Mouse (Mus musculus): ENCODE results near the gene Ddx49. TPM values are rescaled to one million over a fixed set of nuclear protein-coding genes. Genes with fewer than 3 reads are reported as not detected.

Ddx49 gene
- polyA plus RNA-seq (2015; fragmentation: Nextera tagmentation; extraction: Ambion mirVana), result 46.0 and 48.0 TPM in 2 replicates

DNA sequence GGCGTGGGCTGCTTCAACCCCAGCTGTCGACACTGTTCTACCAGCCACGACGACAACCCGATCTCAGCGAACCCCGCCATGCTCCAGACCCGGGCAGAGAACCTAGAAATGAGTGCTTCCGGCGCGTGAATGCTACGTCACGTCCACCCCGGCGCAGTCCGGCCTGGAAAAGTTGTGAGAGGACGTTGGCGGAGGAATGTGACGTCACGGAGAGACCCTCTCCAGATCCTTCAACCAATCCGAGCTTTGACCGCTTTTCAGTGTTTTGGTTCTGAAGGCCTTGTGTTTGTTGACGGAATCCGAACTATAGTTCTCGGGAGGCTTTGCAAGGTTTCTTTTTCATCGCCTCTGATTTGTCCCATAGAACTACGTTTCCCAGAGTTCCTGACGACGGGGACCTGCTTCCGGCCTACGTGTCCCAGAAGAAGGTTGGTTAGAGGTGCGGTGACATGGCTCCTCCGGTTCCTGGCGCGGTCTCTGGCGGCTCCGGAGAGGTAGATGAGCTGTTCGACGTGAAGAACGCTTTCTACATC lies at the start of gene Ddx49, which contains the start of gene Cope:
TSS of gene Ddx49 (minus strand) at position 132 of the 533 bp plus-strand sequence.
TSS of gene Cope (plus strand) at position 161 of the 533 bp plus-strand sequence.
- H3K9ac ChIP-seq, result peak within 1 kb of the TSS; percentile 87
- under 1% methylated on average over 40 of the region's 40 CpGs for WGBS
- ATAC-seq (ENCODE audit: borderline replicate concordance, extremely low read depth, low FRiP score, low TSS enrichment), result peak; percentile 81
- peak within 1 kb of the TSS; percentile 85 for H3K4me2 ChIP-seq
- H3K4me3 ChIP-seq, result peak within 1 kb of the TSS; percentile 98
- H3K36me3 ChIP-seq, result peaks cover 47% of the 10 kb centered on the region
- peak within 1 kb of the TSS; percentile 76 for H3K27ac ChIP-seq
- no peaks in the 10 kb centered on the region for H3K27me3 ChIP-seq
- peaks cover 20% of the 10 kb centered on the region for H3K4me1 ChIP-seq
- H3K9me3 ChIP-seq, result no peaks in the 10 kb centered on the region

DNA sequence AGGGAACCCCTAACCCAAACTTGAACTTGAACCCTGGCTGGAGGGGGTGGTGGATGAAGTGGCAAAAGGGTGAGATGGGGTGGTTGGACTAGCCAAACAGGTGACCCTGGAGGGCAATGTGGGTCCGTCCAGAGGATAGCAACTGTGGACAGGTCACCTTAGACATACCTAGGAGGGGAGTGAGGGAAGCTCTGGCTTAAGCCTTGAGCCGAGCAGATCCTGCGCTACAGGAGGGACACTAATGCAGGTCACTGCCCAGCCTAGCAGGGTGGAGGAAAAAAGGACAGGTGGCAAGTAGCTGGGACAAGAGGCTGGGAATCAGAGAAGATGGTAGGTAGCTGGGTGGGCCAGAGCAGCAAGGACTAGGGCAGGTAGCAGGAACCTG lies 49.7 kb upstream of the Ddx49 start:
- H3K36me3 ChIP-seq, result peaks cover 14% of the 10 kb centered on the region
- H3K4me3 ChIP-seq, result peak overlapping the region; percentile 89
- peaks cover 48% of the 10 kb centered on the region for H3K4me1 ChIP-seq
- H3K4me2 ChIP-seq, result peak overlapping the region; percentile 95
- peak overlapping the region; percentile 97 for H3K9ac ChIP-seq
- no peaks in the 10 kb centered on the region for H3K27me3 ChIP-seq
- WGBS, result 10% methylated on average over 3 of the region's 3 CpGs
- ATAC-seq (ENCODE audit: borderline replicate concordance, extremely low read depth, low FRiP score, low TSS enrichment), result no peak
- no peaks in the 10 kb centered on the region for H3K9me3 ChIP-seq
- H3K27ac ChIP-seq, result peak overlapping the region; percentile 94; the same call in 1 of the 2 replicates

DNA sequence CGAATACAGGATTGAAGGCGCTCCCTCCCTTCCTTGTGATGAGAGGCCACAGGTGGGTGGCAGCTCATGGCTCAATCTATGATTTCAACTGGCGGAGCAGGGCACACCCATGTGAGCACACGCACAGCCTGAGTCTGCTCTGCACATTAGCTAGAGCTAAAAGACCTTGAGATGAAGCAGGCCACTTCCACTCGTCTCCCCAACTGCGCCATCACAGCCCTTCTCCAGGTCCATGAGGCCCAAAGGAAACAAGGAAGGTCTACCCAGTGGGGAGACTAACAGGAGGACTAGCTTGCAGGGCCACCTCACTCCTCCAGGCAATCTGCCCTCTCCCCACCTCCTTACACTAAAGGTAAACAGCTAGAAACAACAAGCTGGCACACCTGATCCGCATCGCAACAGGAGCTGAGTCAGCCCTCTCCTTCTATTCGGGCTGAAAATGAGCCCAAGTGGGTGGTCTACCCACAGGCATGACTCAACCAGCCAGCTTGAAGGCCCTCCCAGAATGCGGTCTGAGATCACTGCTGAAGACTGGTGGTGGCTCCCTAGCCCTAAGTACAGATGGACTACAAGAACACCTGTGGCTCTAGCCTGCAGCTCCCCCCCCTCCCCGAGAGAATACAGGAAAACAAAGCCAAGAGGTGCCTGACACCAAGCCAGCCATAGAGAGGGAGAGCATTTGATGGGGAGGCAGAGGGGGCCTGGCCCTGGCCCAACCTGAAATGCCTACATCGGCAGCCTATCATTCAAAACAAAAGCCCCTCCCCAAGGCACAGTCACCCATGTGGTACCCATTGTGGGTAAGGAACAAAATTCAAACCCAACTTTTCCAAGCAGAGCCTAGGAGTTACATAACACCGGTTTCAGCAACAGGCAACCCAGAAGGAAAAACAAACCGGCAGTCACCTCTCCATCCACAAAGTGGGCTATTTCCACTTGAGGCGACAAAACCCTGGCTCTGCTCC lies 49.0 kb upstream of the Ddx49 start:
- H3K4me1 ChIP-seq, result peaks cover 48% of the 10 kb centered on the region
- peak overlapping the region; percentile 89 for H3K4me3 ChIP-seq
- peaks cover 19% of the 10 kb centered on the region for H3K36me3 ChIP-seq
- no peaks in the 10 kb centered on the region for H3K27me3 ChIP-seq
- peak overlapping the region; percentile 97 for H3K9ac ChIP-seq
- 40% methylated on average over 15 of the region's 15 CpGs for WGBS
- peak overlapping the region; percentile 95 for H3K4me2 ChIP-seq
- no peaks in the 10 kb centered on the region for H3K9me3 ChIP-seq
- no peak for ATAC-seq (ENCODE audit: borderline replicate concordance, extremely low read depth, low FRiP score, low TSS enrichment)
- H3K27ac ChIP-seq, result peak overlapping the region; percentile 21; the same call in 1 of the 2 replicates

DNA sequence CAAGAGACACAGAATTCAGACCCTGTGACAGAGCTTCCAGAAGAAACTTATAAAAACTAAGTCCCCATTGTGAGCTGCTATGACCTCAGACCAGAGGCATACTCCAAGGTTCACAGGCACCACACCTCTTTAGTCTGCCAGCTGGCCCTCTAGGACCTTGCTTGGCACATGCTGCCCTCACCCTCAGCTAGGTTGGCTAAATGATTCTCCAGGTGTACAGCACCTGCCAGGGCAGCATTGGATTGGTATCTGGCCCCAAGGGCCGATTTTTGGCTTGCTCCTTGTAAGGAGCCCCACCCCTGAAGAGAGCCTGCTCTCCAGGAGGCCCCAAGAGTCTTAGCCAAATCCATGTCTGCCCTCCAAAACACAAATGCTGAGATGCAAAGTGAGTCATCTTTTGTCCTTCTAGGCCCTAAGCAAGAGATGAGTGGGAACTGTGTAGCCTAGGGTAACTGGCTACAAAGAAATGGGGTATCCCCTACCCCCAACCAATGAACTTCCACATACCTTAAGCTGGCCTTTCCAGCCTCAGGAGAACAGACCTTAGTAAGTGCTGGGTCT lies 45.7 kb upstream of the Ddx49 start:
- 59% methylated on average over 1 of the region's 1 CpGs for WGBS
- H3K36me3 ChIP-seq, result peaks cover 34% of the 10 kb centered on the region

DNA sequence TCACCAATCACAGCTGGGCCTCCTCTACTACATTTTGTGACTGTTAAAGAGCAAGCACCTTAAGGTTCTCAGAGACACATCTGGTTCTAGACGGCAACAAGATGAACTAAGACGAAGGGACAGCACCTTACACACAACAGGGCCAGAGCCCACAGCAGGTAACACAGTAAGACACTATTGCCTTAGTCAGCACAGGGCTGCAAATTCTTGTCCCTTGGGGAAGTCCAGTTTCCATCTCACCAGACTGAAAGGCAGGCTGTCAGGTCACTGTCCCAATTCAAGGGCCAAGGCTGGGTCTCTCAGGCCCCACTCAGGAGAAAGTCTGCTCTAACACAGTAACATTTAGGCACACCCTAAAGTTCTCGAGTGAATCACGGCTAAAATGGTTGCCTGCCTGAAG lies 45.2 kb upstream of the Ddx49 start:
- Histone ChIP-seq H3K27ac (no peak overlapping the region), H3K4me3 (no peak overlapping the region), H3K27me3 (no peaks in the 10 kb centered on the region), H3K4me2 (no peak overlapping the region), H3K9me3 (no peaks in the 10 kb centered on the region), H3K4me1 (peaks cover 38% of the 10 kb centered on the region), H3K36me3 (peaks cover 39% of the 10 kb centered on the region), H3K9ac (no peak overlapping the region)
- WGBS, result 74% methylated on average over 4 of the region's 4 CpGs
- ATAC-seq (ENCODE audit: borderline replicate concordance, extremely low read depth, low FRiP score, low TSS enrichment), result no peak

More for the DNA sequence above, 45.7 kb upstream of the Ddx49 start:
- Histone ChIP-seq H3K4me3 (no peak overlapping the region), H3K9ac (no peak overlapping the region), H3K9me3 (no peaks in the 10 kb centered on the region), H3K4me1 (peaks cover 38% of the 10 kb centered on the region), H3K4me2 (no peak overlapping the region), H3K27ac (no peak overlapping the region), H3K27me3 (no peaks in the 10 kb centered on the region)
- no peak for ATAC-seq (ENCODE audit: borderline replicate concordance, extremely low read depth, low FRiP score, low TSS enrichment)

DNA sequence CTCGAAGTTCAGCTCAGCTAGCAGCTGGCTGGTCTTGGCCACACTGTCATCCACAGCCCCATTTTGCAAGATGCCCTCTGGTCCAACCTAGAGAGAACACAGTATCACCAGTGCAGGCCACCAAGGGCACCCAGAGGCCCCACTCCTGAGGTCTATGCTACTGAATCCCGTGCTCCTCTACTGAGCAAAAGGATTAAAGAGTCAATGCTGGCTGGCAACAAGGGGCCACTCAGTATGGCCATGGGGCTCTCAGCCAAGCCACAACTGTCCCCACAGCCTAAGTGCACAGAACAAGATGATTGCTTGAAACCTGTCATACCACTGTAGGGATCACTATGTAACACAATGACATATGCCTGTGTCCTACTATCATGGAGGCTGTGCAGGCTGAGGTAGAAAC lies 42.0 kb upstream of the Ddx49 start:
- H3K4me1 ChIP-seq, result peaks cover 15% of the 10 kb centered on the region
- no peak overlapping the region for H3K9ac ChIP-seq
- H3K36me3 ChIP-seq, result peaks cover 69% of the 10 kb centered on the region
- no peak overlapping the region for H3K27ac ChIP-seq
- no peak for ATAC-seq (ENCODE audit: borderline replicate concordance, extremely low read depth, low FRiP score, low TSS enrichment)
- no peak overlapping the region for H3K4me2 ChIP-seq
- no peak overlapping the region for H3K4me3 ChIP-seq
- no peaks in the 10 kb centered on the region for H3K27me3 ChIP-seq
- H3K9me3 ChIP-seq, result no peaks in the 10 kb centered on the region
- 84% methylated on average over 2 of the region's 2 CpGs for WGBS

DNA sequence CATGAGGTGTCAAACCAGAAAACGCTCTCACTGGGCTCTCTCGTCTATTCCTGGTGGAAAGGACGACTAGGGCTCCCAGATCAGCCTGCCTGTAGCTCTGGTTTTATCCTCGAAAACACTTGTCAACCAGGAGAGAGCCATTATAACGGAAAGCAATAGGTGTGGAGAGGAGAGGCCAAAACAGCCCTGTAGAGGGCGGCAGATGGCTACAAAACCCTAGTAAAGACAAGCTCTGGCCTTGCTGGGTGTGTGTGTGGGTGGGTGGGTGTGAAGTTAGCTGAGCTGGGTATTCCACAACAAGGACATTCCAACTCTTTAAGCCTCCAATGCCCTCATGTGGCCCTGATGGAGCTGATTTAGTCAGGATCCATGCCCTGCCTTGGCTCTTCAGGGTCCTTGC lies 41.4 kb upstream of the Ddx49 start:
- Histone ChIP-seq H3K27ac (no peak overlapping the region), H3K9ac (no peak overlapping the region), H3K4me1 (peaks cover 9% of the 10 kb centered on the region; the same call in 1 of the 2 replicates), H3K27me3 (no peaks in the 10 kb centered on the region), H3K9me3 (no peaks in the 10 kb centered on the region), H3K4me2 (no peak overlapping the region), H3K36me3 (peaks cover 69% of the 10 kb centered on the region), H3K4me3 (no peak overlapping the region)
- WGBS, result 52% methylated on average over 6 of the region's 6 CpGs
- ATAC-seq (ENCODE audit: borderline replicate concordance, extremely low read depth, low FRiP score, low TSS enrichment), result no peak; the same call in 1 of the 2 replicates

DNA sequence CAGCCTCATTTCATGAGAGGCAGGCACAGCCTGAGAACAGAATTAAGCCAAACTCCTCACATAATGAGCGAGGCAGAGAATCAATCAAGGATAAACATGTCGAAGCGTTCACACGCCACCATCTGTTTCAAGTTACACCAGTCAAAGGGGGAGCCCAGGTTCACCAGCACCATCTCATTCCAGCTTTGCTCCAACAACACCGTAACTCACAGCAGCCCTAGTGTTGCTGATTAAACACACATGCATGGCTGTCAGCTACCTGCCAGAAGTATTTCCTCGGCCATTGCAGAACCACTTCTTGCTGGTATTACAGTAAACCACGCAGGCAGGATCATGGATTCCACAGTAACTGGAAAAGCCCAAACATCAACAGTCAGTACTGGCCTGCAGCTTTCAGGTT lies 40.8 kb upstream of the Ddx49 start:
- WGBS, result 66% methylated on average over 7 of the region's 7 CpGs
- Histone ChIP-seq H3K9ac (no peak overlapping the region), H3K4me2 (no peak overlapping the region), H3K4me1 (0 out of 2 replicates have a peak, but pooled peaks cover 3% of the 10 kb centered on the region), H3K27me3 (no peaks in the 10 kb centered on the region), H3K9me3 (no peaks in the 10 kb centered on the region), H3K36me3 (peaks cover 69% of the 10 kb centered on the region), H3K4me3 (no peak overlapping the region), H3K27ac (no peak overlapping the region)
- ATAC-seq (ENCODE audit: borderline replicate concordance, extremely low read depth, low FRiP score, low TSS enrichment), result no peak

DNA sequence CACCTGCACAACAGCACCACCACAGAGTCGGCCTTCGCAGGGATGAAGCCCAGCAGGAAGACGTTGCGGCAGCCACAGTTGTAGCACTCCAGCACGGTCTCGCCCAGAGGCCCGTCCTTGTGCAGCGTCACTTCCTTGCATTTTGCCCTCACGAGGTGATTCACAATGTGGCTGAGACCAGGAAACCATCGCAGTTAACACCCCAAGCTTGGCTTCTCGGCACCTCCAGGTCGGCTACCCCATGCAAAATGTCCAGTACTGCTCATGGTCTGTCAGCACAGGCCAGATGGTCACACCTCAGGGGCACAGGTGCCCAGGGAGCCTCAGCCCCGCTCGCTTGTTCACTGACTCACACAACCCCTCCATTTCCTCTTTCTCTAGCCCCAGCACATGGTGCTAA lies 39.7 kb upstream of the Ddx49 start:
- H3K4me1 ChIP-seq, result no peaks in the 10 kb centered on the region

DNA sequence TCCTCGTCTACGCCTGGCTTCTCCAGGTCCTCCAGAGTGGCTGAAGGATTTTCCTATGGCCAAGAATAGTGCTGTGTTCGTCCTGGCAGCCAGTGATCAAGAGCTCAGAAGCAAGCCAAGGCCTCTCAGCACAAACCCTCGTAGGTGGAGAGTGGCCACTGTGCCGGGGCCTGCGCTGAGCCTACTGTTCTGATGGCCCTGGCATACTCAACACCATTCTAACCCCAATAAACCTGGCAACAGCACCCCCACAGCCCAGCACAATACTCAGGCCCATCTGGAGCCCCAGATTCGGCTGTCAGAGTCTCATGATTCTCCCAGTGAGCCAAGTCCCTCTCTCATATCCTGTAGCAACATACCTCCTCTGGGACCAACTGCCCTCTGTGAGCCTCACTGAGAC lies 38.4 kb upstream of the Ddx49 start:
- Histone ChIP-seq H3K4me2 (no peak overlapping the region), H3K4me1 (no peaks in the 10 kb centered on the region), H3K4me3 (no peak overlapping the region), H3K27ac (no peak overlapping the region), H3K36me3 (peaks cover 83% of the 10 kb centered on the region), H3K9ac (no peak overlapping the region), H3K9me3 (no peaks in the 10 kb centered on the region), H3K27me3 (no peaks in the 10 kb centered on the region)
- no peak for ATAC-seq (ENCODE audit: borderline replicate concordance, extremely low read depth, low FRiP score, low TSS enrichment)
- 82% methylated on average over 7 of the region's 7 CpGs for WGBS

More for the DNA sequence above, 39.7 kb upstream of the Ddx49 start:
- Histone ChIP-seq H3K36me3 (peaks cover 79% of the 10 kb centered on the region), H3K9me3 (no peaks in the 10 kb centered on the region), H3K4me3 (no peak overlapping the region), H3K27me3 (no peaks in the 10 kb centered on the region), H3K27ac (no peak overlapping the region), H3K4me2 (no peak overlapping the region), H3K9ac (no peak overlapping the region)
- no peak for ATAC-seq (ENCODE audit: borderline replicate concordance, extremely low read depth, low FRiP score, low TSS enrichment)
- WGBS, result 81% methylated on average over 14 of the region's 14 CpGs

DNA sequence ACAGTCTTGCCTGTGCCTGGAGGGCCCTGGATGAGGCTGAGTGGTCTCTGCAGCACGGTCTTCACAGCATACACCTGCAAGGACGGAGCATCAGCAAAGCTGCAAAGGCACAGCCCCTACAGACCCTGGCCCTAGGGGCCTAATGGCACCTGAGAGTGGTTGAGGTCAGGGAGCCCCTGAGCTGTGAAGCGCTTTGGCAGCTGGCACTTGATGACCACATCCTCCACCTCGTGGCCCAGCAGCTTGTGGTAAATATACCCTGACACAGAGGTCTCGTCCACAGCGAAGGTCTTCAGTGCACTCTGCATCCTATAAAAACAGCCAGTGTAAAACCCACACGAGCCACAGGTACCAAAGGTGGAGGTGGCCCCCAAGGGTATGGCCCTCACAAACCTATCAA lies 36.6 kb upstream of the Ddx49 start:
- Histone ChIP-seq H3K4me1 (no peaks in the 10 kb centered on the region), H3K9ac (no peak overlapping the region), H3K9me3 (no peaks in the 10 kb centered on the region), H3K27me3 (no peaks in the 10 kb centered on the region), H3K27ac (no peak overlapping the region), H3K4me3 (no peak overlapping the region), H3K4me2 (no peak overlapping the region), H3K36me3 (peaks cover 99% of the 10 kb centered on the region)
- ATAC-seq (ENCODE audit: borderline replicate concordance, extremely low read depth, low FRiP score, low TSS enrichment), result no peak
- 85% methylated on average over 7 of the region's 7 CpGs for WGBS

DNA sequence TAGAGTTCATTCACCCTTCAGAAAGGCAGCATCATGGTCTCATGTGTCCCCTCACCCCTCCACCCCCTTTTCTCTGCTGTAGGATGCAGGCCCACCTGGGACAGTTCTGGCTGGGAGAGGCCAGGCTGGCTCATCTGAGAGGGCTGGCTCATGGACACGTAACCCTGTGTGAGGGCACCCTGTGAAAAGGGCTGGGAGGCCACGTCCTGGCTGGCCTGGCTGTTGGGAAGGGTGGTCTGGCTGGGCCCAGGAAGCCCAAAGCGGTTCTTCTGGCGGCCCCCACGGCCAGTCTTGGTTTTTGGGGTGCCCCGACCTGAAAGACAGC lies 30.6 kb upstream of the Ddx49 start:
- ATAC-seq (ENCODE audit: borderline replicate concordance, extremely low read depth, low FRiP score, low TSS enrichment), result no peak
- H3K4me3 ChIP-seq, result no peak overlapping the region
- H3K4me1 ChIP-seq, result peaks cover 18% of the 10 kb centered on the region
- H3K27me3 ChIP-seq, result no peaks in the 10 kb centered on the region
- 93% methylated on average over 6 of the region's 6 CpGs for WGBS
- no peak overlapping the region for H3K27ac ChIP-seq
- no peak overlapping the region for H3K4me2 ChIP-seq
- peaks cover 66% of the 10 kb centered on the region for H3K36me3 ChIP-seq
- no peaks in the 10 kb centered on the region for H3K9me3 ChIP-seq
- no peak overlapping the region for H3K9ac ChIP-seq
